Mouse (Mus musculus) layer of hippocampus, postnatal 25 days (tissue): Measurements from ENCODE around the gene Abce1. TPM values are rescaled to one million over a fixed set of nuclear protein-coding genes. Genes with fewer than 3 reads are reported as not detected.

Source experiments
- DNase-seq, 2 experiments: peaks; one replicate each; pipeline ENCODE4 v3.0.0; 2022; ENCODE audit warnings: mixed read lengths in 2 of 2, low spot score in 1 of 2; ENCODE audit errors: extremely low spot score in 1 of 2
- total RNA-seq, 2 experiments: library from RNA; stranded (reverse); gene quantifications; 2 replicates each; pipeline ENCODE4 v1.2.3; 2021

Abce1 gene
- total RNA-seq, 2 experiments from 2014 or later: 75.8 to 79.3 TPM

DNA sequence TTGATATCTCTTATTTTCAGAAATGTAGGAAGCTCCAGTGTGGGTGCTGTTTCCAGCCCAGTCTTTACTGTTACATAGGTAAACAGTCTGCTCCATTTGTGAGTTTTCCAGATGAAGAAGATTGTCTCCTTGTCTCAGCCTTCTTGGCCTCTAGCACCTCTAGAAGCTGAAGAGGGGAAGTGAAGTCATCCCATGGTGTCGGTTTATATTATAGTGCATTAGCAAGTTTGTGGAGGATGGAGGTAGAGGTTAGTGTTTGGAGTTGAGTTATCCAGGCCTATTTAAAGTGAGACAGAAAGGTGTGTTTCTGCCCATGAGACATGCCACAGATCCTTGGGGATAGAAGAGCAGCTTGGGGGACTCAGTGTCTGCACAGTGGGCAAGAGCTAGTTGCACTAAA, 70.4 kb downstream of the Abce1 start:
- no peak for DNase-seq

DNA sequence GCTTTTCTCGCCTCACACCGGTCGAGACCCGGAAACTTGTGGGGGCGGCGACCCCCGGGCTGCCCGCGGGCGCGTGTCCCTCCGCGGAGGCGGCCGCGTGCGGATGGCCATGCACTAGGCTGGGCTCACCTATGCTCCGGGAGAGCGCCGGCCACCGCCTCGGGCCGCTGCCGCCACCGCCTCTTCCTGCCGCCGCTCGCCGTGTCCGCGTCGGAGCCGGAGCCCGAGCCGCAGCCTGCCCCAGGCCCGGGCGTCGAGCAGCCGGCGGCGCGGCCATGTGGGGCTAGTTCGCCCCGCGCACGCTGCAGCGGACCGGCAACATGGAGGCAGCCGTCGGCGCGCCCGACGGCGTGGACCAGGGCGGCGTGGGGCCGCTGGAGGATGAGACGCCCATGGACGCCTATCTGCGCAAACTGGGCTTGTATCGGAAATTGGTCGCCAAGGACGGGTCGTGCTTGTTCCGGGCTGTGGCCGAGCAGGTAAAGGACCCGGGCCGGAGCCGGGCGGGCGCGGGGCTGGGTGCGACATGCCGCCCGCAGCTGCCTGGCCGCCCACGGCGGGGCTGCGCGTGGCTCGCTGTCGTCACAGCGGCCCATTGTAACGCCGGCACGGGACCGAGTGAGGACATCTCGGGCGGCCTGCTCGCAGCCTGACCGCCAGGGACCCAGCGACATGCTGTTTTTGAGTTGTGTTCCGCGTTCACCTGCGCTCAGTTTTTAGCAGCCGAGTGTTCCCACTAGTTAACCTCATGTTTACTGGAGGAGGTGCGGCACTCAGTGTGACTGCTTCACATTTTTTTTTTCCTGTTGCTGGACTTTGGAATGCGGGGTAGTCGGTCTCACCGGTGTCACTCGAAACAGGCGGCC, 71.7 kb downstream of the Abce1 start, which contains the start of gene Otud4:
TSS of gene Otud4 (plus strand) at position 33 of the 866 bp plus-strand sequence.
- peak; percentile 44 to 47 for DNase-seq

DNA sequence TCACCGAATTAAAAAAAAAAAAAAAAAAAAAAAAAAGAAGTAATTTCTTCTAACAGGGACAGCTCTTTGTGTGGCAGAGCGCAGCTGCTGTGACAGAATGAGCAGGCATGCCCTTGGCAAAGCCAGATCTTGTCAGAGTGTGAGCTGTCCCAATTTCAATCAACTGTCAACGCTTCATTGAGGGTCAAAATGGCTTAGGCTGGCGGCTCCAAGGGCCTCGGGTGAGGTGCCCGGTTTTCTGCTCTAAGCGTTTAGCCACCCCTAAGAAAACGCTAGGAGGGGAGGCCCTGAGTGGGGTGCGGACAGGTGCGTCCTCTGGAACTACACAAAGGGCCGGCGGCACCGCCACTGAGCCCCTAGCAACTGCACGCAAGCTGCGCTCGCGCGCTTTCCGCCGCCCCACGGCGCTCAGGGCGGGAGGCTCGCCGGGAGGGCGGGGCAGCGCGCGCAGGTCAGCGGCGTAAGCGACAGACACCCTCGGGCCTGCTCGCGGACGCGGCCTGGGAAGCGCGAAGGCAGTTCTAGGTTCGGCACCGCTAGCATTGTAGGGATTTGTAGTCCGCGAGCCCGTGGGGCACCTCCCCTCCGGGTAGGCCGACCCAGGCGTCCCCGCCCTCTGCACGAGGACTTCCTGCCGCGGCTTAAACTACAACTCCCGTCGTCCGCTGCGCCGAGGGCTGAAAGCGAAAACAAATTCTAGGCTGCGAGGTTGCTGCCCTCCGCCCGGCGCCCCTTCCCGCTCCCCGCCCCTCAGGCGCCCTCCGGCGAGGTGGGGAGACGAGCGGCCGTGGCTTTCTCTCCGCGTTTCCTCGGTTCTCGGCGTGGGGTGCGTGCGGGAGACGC, 72.6 kb downstream of the Abce1 start:
- DNase-seq: peak; percentile 82 to 93

DNA sequence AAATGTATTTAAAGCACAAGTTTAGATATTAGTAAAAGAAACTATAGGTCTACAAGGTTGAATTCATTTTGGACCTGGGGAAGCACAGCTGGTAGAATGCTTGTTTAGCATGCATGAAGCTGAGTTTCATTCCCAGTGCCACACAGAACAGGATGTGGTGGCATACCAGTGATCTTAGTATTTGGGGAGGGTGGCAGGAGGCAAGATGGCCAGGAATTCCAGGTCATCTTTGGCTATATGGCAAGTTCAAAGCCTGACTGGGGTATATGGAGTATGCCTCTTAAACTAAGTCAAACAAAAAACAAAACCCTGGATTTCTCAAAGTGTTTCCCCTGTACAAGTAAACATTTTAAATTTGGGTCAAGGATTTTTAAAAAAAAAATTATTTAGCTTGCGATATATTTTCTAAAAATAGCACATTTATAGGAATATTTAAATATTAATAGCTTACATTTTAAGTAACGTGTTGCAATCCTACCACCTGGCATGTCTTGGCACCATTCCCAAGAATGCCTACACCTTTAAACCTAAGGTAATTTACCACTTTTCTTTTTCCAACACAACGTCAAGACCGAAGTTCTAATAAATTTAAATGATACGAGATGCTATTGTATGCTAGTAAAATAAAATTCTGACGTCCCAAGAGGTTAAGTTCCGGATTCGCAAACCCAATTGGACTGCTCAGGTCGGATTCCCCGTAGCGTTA, 73.4 kb downstream of the Abce1 start:
- no peak for DNase-seq

DNA sequence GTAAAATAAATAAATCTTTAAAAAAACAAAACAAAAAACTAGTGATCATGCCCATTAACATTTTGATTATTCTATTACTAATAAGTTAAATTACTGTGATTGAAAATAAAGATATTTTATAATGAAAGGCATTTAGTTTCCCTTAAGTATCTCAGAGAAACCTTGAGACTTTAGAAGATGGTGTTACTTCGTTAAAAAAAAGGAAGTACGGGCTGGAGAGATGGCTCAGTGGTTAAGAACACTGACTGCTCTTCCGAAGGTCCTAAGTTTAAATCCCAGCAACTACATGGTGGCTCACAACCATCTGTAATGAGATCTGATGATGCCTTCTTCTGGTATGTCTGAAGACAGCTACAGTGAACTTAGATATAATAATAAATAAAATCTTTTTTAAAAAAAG, 74.3 kb downstream of the Abce1 start:
- no peak for DNase-seq

DNA sequence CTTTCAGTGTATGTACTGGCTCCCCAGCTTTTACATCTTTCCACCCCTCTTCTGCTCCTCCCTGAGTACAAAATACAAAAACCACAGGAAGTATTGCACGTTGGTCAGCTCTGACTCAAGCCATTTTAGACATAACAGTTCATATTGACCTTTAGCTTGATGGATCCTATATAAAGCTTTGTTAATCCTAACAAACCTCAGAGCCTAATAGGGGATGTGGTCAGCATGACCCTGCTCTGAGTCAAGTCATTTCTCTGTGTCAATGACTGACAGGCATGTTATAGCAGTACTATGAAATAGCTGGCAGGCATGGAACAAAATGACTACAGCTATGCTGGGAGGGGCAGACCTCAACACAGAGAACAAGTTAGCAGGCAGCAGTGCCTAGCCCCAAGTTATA, 75.4 kb downstream of the Abce1 start:
- no peak for DNase-seq

DNA sequence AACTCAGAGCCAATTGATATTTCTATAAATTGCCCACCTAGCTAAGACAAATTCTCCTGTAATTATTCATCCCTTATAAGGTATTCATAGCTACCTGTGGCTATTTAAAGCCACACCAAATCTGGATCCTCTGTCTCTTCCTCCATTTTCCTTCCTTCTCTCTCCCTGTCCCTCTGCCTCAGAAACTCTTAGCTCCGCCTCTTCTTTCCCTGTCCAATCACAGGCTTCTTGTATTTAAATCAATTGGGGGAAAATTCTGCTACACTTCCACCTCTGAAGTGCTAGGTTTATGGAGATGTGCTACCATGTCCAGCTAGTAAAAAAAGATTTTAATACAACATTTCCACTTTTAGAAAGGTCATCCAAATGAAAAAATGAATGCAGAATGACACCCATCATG, 76.0 kb downstream of the Abce1 start:
- DNase-seq: no peak

Other genes with a start within 250 kb of the Abce1 start
- gene Otud4, start 72.1 kb downstream of the Abce1 start, total RNA-seq: 10 to 100 TPM; 36.0 to 36.7 TPM
- 10 to 100 TPM in 1 of 2 experiments, 1 to 10 TPM in 1; 8.2 to 12.7 TPM for gene Anapc10, start 80 bp upstream of the Abce1 start, total RNA-seq